Mouse (Mus musculus): ENCODE measurements around the gene Clpsl2. TPM values are rescaled to one million over a fixed set of nuclear protein-coding genes. Genes with fewer than 3 reads are reported as not detected.

Clpsl2 gene
- total RNA-seq, 1 experiment from 2014 or later, result not detected

GRCm38 (mm10) chr17:28586509-28586908 lies 37.3 kb downstream of the Clpsl2 start:
- ATAC-seq (replicated peaks in 1 of 2; ENCODE audit: insufficient read depth in 1 of 2, low FRiP score in 2 of 2, low TSS enrichment in 1 of 2, low read depth in 1 of 2, poor library complexity in 2 of 2, severe bottlenecking in 2 of 2), result no peak

DNA sequence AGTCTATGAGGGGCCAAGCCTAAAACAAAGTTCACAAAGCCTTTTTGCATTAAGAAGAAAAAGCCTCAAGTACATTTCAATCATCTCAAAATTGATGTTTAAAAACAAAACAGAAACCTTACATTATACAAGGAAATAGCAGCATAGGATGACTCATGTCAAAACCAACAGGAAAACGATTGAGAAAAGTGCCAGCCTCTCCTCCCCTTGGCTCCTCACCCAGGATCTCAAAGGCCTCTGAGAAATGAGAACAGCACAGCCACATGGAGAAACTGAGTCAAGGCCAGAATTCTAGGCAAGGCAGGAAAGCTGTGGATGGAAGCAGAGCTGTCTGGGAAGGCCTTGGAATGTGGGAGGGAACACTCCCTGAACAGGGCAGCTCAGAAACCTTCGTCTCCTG lies 39.4 kb downstream of the Clpsl2 start:
- ATAC-seq (replicated peaks in 1 of 2; ENCODE audit: insufficient read depth in 1 of 2, low FRiP score in 2 of 2, low TSS enrichment in 1 of 2, low read depth in 1 of 2, poor library complexity in 2 of 2, severe bottlenecking in 2 of 2), result no peak

DNA sequence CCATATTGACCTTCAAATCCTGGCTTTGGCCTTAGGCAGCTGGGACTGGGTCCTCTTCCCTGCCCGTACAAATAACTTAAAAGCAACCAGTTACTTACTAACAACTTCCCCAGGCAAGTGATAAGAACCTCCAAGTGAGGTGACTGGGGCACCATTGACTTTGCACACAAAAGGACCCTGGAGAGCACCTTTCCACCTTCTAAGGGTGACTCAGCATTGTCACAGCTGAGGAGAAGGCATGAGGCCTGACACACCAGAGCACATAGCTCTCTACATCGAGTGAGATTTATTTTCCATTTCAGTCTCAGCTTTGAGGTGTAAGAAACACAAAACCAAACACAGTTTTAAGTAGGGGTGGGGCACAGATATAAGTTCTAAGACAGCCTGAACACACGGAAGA lies 41.4 kb downstream of the Clpsl2 start:
- no peak for ATAC-seq (replicated peaks in 1 of 2; ENCODE audit: insufficient read depth in 1 of 2, low FRiP score in 2 of 2, low TSS enrichment in 1 of 2, low read depth in 1 of 2, poor library complexity in 2 of 2, severe bottlenecking in 2 of 2)

DNA sequence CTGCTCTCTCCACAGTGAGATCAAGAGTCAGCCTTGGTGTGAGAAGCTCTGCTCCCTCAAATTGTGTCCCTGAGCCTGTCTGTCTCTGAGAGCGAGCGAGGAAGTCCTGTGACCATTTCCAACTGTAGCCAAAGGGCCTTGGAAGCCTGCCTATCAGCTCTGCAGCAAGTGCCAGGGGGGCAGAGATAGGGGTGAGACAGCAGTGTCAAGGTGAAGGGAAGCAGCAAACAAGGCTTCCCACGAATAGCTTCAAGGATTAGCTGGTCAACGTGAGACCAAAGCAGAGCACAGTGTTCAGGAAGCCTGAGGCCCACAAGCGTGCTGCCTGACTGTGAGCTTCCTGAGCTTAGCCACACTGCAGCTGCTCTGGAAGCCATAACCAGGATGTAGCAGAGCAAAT lies 42.3 kb downstream of the Clpsl2 start:
- ATAC-seq (replicated peaks in 1 of 2; ENCODE audit: insufficient read depth in 1 of 2, low FRiP score in 2 of 2, low TSS enrichment in 1 of 2, low read depth in 1 of 2, poor library complexity in 2 of 2, severe bottlenecking in 2 of 2), result no peak

- peak; percentile 75 for ATAC-seq (replicated peaks in 1 of 2; ENCODE audit: insufficient read depth in 1 of 2, low FRiP score in 2 of 2, low TSS enrichment in 1 of 2, low read depth in 1 of 2, poor library complexity in 2 of 2, severe bottlenecking in 2 of 2)
Measured at GRCm38 (mm10) chr17:28592998-28593397, 43.8 kb downstream of the Clpsl2 start.

- ATAC-seq (replicated peaks in 1 of 2; ENCODE audit: insufficient read depth in 1 of 2, low FRiP score in 2 of 2, low TSS enrichment in 1 of 2, low read depth in 1 of 2, poor library complexity in 2 of 2, severe bottlenecking in 2 of 2), result no peak
Measured at GRCm38 (mm10) chr17:28593965-28594364, 44.8 kb downstream of the Clpsl2 start.

DNA sequence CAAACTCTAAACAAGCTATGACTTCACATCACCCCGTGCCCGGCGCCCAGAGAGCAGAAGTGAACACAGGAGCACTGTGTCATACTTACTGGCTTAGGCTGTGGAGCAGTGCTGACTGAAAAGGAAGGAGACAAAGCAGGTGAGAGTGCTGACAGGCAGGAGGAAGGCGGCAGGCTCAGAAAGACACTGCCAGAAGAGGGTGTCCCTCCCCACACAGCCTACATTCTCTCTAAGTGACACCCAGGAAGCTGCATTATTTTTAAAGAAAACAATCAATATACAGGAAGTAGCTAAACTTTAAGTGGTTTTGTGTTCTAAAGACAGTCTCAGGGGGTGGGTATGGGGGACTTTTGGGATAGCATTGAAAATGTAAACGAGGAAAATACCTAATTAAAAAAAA lies 51.6 kb downstream of the Clpsl2 start:
- ATAC-seq (replicated peaks in 1 of 2; ENCODE audit: insufficient read depth in 1 of 2, low FRiP score in 2 of 2, low TSS enrichment in 1 of 2, low read depth in 1 of 2, poor library complexity in 2 of 2, severe bottlenecking in 2 of 2), result no peak

- no peak for ATAC-seq (replicated peaks in 1 of 2; ENCODE audit: insufficient read depth in 1 of 2, low FRiP score in 2 of 2, low TSS enrichment in 1 of 2, low read depth in 1 of 2, poor library complexity in 2 of 2, severe bottlenecking in 2 of 2)
Measured at GRCm38 (mm10) chr17:28601557-28602250, 52.5 kb downstream of the Clpsl2 start.

Other genes starting within 250 kb of the Clpsl2 start
- 7.5 and 19.6 TPM in 2 replicates for gene Fance, start 235.9 kb upstream of the Clpsl2 start, total RNA-seq (2017)
- gene Rpl10a, start 220.9 kb upstream of the Clpsl2 start, total RNA-seq (2017), result 828 and 1,143 TPM in 2 replicates
- gene Tead3, start 198.6 kb upstream of the Clpsl2 start, total RNA-seq (2017), result 0.74 and 0.75 TPM in 2 replicates
- 0.60 TPM in 1 of 2 replicates, not detected in the other for gene Tulp1, start 184.2 kb upstream of the Clpsl2 start, total RNA-seq (2017)
- gene Fkbp5, start 31.9 kb upstream of the Clpsl2 start, total RNA-seq (2017), result 46.6 and 47.5 TPM in 2 replicates
- gene Armc12, start 18.6 kb upstream of the Clpsl2 start, total RNA-seq (2017), result not detected in 2 replicates
- not detected in 2 replicates for gene Clps, start 11.4 kb downstream of the Clpsl2 start, total RNA-seq (2017)
- gene Lhfpl5, start 26.2 kb downstream of the Clpsl2 start, total RNA-seq (2017), result 0.13 TPM in 1 of 2 replicates, not detected in the other
- 123 and 135 TPM in 2 replicates for gene Srpk1, start 73.3 kb downstream of the Clpsl2 start, total RNA-seq (2017)
- gene Slc26a8, start 140.8 kb downstream of the Clpsl2 start, total RNA-seq (2017), result 0.81 TPM in 1 of 2 replicates, not detected in the other
- 79.5 and 163 TPM in 2 replicates for gene Mapk14, start 141.9 kb downstream of the Clpsl2 start, total RNA-seq (2017)
- 3.9 and 5.7 TPM in 2 replicates for gene AC170998.1, start 176.7 kb downstream of the Clpsl2 start, total RNA-seq (2017)
- gene Mapk13, start 219.9 kb downstream of the Clpsl2 start, total RNA-seq (2017), result 5.6 and 9.4 TPM in 2 replicates